Mouse (Mus musculus) G1E (cell line): ENCODE data around the gene Dcun1d4. TPM values are rescaled to one million over a fixed set of nuclear protein-coding genes. Genes with fewer than 3 reads are reported as not detected.

Experiments
- ATAC-seq: 2 replicates; pipeline ENCODE4 v1.8.0; 2016; ENCODE audit warnings: mild to moderate bottlenecking; ENCODE audit not compliant: insufficient number of reproducible peaks, poor library complexity, low FRiP score, severe bottlenecking; ENCODE audit errors: extremely low read depth
- DNase-seq: peaks from one replicate; pipeline ENCODE4 v3.0.0; 2012; ENCODE audit warnings: low spot score
- H3K27me3 ChIP-seq: 2 replicates; pipeline ENCODE4 v1.6.1; 2012; ENCODE audit warnings: mild to moderate bottlenecking, low read length, inconsistent platforms; ENCODE audit not compliant: insufficient read depth
- H3K36me3 ChIP-seq: replicated peaks from 2 replicates; pipeline ENCODE3; 2012; ENCODE audit warnings: mild to moderate bottlenecking, inconsistent platforms
- H3K4me1 ChIP-seq: 2 replicates; pipeline ENCODE4 v1.6.1; 2012; ENCODE audit warnings: low read depth, low read length, inconsistent platforms, mixed read lengths; ENCODE audit not compliant: insufficient read depth
- H3K4me3 ChIP-seq: 2 replicates; pipeline ENCODE4 v1.5.1; 2012; ENCODE audit warnings: low read depth, mild to moderate bottlenecking, inconsistent platforms, low read length, moderate library complexity, mixed read lengths
- H3K9me3 ChIP-seq: replicated peaks from 2 replicates; pipeline ENCODE4 v1.6.1; 2012; ENCODE audit warnings: inconsistent platforms
- CTCF ChIP-seq: IDR thresholded peaks from 2 replicates; pipeline ENCODE4 v1.5.1; 2012; ENCODE audit warnings: low read depth, low read length, inconsistent platforms, mixed read lengths
- GATA1 ChIP-seq: IDR thresholded peaks from 2 replicates; pipeline ENCODE4 v1.6.1; 2012; ENCODE audit warnings: borderline replicate concordance, low read length, inconsistent platforms, mixed read lengths
- GATA2 ChIP-seq: IDR thresholded peaks from 2 replicates; pipeline ENCODE4 v1.6.1; 2012; ENCODE audit warnings: low read depth, low read length, inconsistent platforms, borderline replicate concordance
- POLR2AphosphoS5 ChIP-seq: IDR thresholded peaks from 2 replicates; pipeline ENCODE4 v1.6.1; 2012; ENCODE audit warnings: low read depth, low read length, inconsistent platforms; ENCODE audit not compliant: insufficient replicate concordance
- TAL1 ChIP-seq: conservative IDR thresholded peaks from 2 replicates; pipeline ENCODE4 v1.6.1; 2012; ENCODE audit warnings: low read depth, low read length, inconsistent platforms, mixed read lengths
- polyA plus RNA-seq: library from polyadenylated mRNA; stranded (reverse); fragments of >175 nt; gene quantifications from 2 replicates; pipeline ENCODE4 v1.2.3, GENCODE M21; 2012
- total RNA-seq, 2 experiments: library from RNA; stranded (forward) in 1 of 2; stranded (reverse) in 1 of 2; fragments of 200-1000 nt in 1 of 2; fragments of >200 nt in 1 of 2; fragmentation: Nextera tagmentation in 1 of 2; gene quantifications; 2 replicates each; pipeline ENCODE4 v1.2.3; 2014 to 2017

Gene Dcun1d4
- total and polyA plus RNA-seq, 3 experiments, result 17.6 to 36.0 (median 29.9) TPM

GRCm38 (mm10) chr5:73569181-73569580 is 88.4 kb downstream of the Dcun1d4 start:
- DNase-seq (no peak), ATAC-seq (no peak)
- H3K4me1 ChIP-seq, result peaks cover 3% of the 10 kb centered on the region; the same call in 1 of the 2 replicates
- peaks cover 2% of the 10 kb centered on the region; the same call in 1 of the 2 replicates for H3K27me3 ChIP-seq
- H3K4me3 ChIP-seq, result no peak overlapping the region
- no peak for TF ChIP-seq GATA1
- TF ChIP-seq TAL1, result no peak
- TF ChIP-seq POLR2AphosphoS5, result no peak
- no peaks in the 10 kb centered on the region for H3K9me3 ChIP-seq
- H3K36me3 ChIP-seq, result no peaks in the 10 kb centered on the region

- ATAC-seq (no peak), DNase-seq (no peak)
- no peak overlapping the region for H3K4me3 ChIP-seq
- H3K9me3 ChIP-seq, result no peaks in the 10 kb centered on the region
- peaks cover 3% of the 10 kb centered on the region; the same call in 1 of the 2 replicates for H3K4me1 ChIP-seq
- TF ChIP-seq TAL1, result no peak
- no peak for TF ChIP-seq GATA2
- TF ChIP-seq CTCF, result no peak
- TF ChIP-seq POLR2AphosphoS5, result no peak
- TF ChIP-seq GATA1, result no peak
- no peaks in the 10 kb centered on the region for H3K36me3 ChIP-seq
- peaks cover 7% of the 10 kb centered on the region for H3K27me3 ChIP-seq
These were observed 90.8 kb downstream of the Dcun1d4 start for GRCm38 (mm10) chr5:73571395-73572156.

- peaks cover 3% of the 10 kb centered on the region; the same call in 1 of the 2 replicates for H3K4me1 ChIP-seq
- TF ChIP-seq TAL1 (no peak), GATA1 (no peak), GATA2 (no peak), CTCF (no peak), POLR2AphosphoS5 (no peak)
- no peak overlapping the region for H3K4me3 ChIP-seq
These were observed 92.0 kb downstream of the Dcun1d4 start for GRCm38 (mm10) chr5:73572846-73573245.

GRCm38 (mm10) chr5:73573789-73574188 is 93.0 kb downstream of the Dcun1d4 start:
- Histone ChIP-seq H3K27me3 (peaks cover 10% of the 10 kb centered on the region), H3K4me1 (peaks cover 3% of the 10 kb centered on the region; the same call in 1 of the 2 replicates), H3K4me3 (no peak overlapping the region), H3K9me3 (no peaks in the 10 kb centered on the region), H3K36me3 (no peaks in the 10 kb centered on the region)
- no peak for DNase-seq
- no peak for TF ChIP-seq CTCF
- no peak for TF ChIP-seq GATA1
- no peak for TF ChIP-seq TAL1
- no peak for TF ChIP-seq POLR2AphosphoS5
- no peak for TF ChIP-seq GATA2
- ATAC-seq, result no peak

More at GRCm38 (mm10) chr5:73572846-73573245, 92.0 kb downstream of the Dcun1d4 start:
- no peaks in the 10 kb centered on the region for H3K9me3 ChIP-seq
- DNase-seq, result no peak
- no peaks in the 10 kb centered on the region for H3K36me3 ChIP-seq
- ATAC-seq, result no peak
- peaks cover 8% of the 10 kb centered on the region for H3K27me3 ChIP-seq

GRCm38 (mm10) chr5:73574616-73575015 is 93.8 kb downstream of the Dcun1d4 start:
- Histone ChIP-seq H3K27me3 (peaks cover 10% of the 10 kb centered on the region), H3K4me1 (no peaks in the 10 kb centered on the region), H3K9me3 (no peaks in the 10 kb centered on the region), H3K4me3 (no peak overlapping the region), H3K36me3 (no peaks in the 10 kb centered on the region)
- ATAC-seq (no peak), DNase-seq (no peak)
- no peak for TF ChIP-seq TAL1
- no peak for TF ChIP-seq GATA2
- no peak for TF ChIP-seq CTCF
- TF ChIP-seq GATA1, result no peak
- no peak for TF ChIP-seq POLR2AphosphoS5

GRCm38 (mm10) chr5:73576708-73577107 is 95.9 kb downstream of the Dcun1d4 start:
- H3K4me3 ChIP-seq, result no peak overlapping the region

More at GRCm38 (mm10) chr5:73576708-73577107, 95.9 kb downstream of the Dcun1d4 start:
- Histone ChIP-seq H3K36me3 (no peaks in the 10 kb centered on the region), H3K4me1 (no peaks in the 10 kb centered on the region), H3K27me3 (peaks cover 21% of the 10 kb centered on the region), H3K9me3 (no peaks in the 10 kb centered on the region)
- ATAC-seq (no peak), DNase-seq (no peak)
- no peak for TF ChIP-seq CTCF
- TF ChIP-seq GATA2, result no peak
- TF ChIP-seq TAL1, result no peak
- no peak for TF ChIP-seq GATA1
- TF ChIP-seq POLR2AphosphoS5, result no peak
